Mouse (Mus musculus) embryo, embryonic 10.5 days (tissue): ENCODE data around the gene Gdf1.

Experiments
- DNase-seq: peaks from one replicate; pipeline ENCODE4 v3.0.0-alpha.2; 2015; ENCODE audit warnings: low spot score

Gdf1 gene

GRCm38 (mm10) chr8:70329124-70329834 is at the start of gene Gdf1:
Gene Gdf1, plus strand, starts transcription at chr8:70329817.
- DNase-seq: peak; percentile 60

- DNase-seq: no peak
These were observed 48.6 kb upstream of the Gdf1 start for GRCm38 (mm10) chr8:70281001-70281400.

- DNase-seq: peak; percentile 98
These were observed 46.9 kb upstream of the Gdf1 start, which contains the start of gene Homer3 for GRCm38 (mm10) chr8:70282603-70283135. Gene Homer3, plus strand, starts transcription at chr8:70282827.

- DNase-seq: peak; percentile 46
These were observed 46.2 kb upstream of the Gdf1 start for GRCm38 (mm10) chr8:70283136-70284077.

GRCm38 (mm10) chr8:70284421-70284820 is 45.2 kb upstream of the Gdf1 start:
- DNase-seq: no peak

- no peak for DNase-seq
These were observed 44.3 kb upstream of the Gdf1 start for GRCm38 (mm10) chr8:70285304-70285703.

- no peak for DNase-seq
These were observed 42.9 kb upstream of the Gdf1 start for GRCm38 (mm10) chr8:70286737-70287136.

GRCm38 (mm10) chr8:70293988-70294405 is 35.6 kb upstream of the Gdf1 start:
- no peak for DNase-seq

- no peak for DNase-seq
These were observed 28.7 kb upstream of the Gdf1 start for GRCm38 (mm10) chr8:70300881-70301280.

- DNase-seq: peak; percentile 95
These were observed 27.2 kb upstream of the Gdf1 start, which contains the start of the genes Ddx49 and Cope for GRCm38 (mm10) chr8:70302358-70302890. Gene Ddx49, minus strand, starts transcription at chr8:70302489. Gene Cope, plus strand, starts transcription at chr8:70302518.

- no peak for DNase-seq
These were observed 26.7 kb upstream of the Gdf1 start for GRCm38 (mm10) chr8:70302901-70303300.

GRCm38 (mm10) chr8:70309311-70309710 is 20.3 kb upstream of the Gdf1 start:
- peak; percentile 64 for DNase-seq

- DNase-seq: no peak
These were observed 16.2 kb upstream of the Gdf1 start for GRCm38 (mm10) chr8:70313399-70313798.

GRCm38 (mm10) chr8:70315624-70316510 is 13.8 kb upstream of the Gdf1 start, which contains the start of gene Cers1:
Gene Cers1, plus strand, starts transcription at chr8:70315775.
- DNase-seq: peak; percentile 80

GRCm38 (mm10) chr8:70316511-70317504 is 12.8 kb upstream of the Gdf1 start:
- peak; percentile 93 for DNase-seq

GRCm38 (mm10) chr8:70317872-70318271 is 11.7 kb upstream of the Gdf1 start:
- DNase-seq: no peak

GRCm38 (mm10) chr8:70323716-70324115 is 5.9 kb upstream of the Gdf1 start:
- DNase-seq: no peak

- no peak for DNase-seq
These were observed 2.1 kb upstream of the Gdf1 start for GRCm38 (mm10) chr8:70327512-70327911.

GRCm38 (mm10) chr8:70329835-70330740 is 471 bp downstream of the Gdf1 start:
- DNase-seq: peak; percentile 55
